Mouse (Mus musculus) kidney, postnatal 10 days (tissue): ENCODE measurements around the gene Zfp967.
"Not testable (repeated sequence)": the region's sequence is repeated elsewhere in the genome, so short reads cannot be mapped to it uniquely, and the experiment has no call there.

Experiments
- DNase-seq: peaks from one replicate; pipeline ENCODE4 v3.0.0; 2021; ENCODE audit warnings: mixed read lengths

Zfp967 gene

DNA sequence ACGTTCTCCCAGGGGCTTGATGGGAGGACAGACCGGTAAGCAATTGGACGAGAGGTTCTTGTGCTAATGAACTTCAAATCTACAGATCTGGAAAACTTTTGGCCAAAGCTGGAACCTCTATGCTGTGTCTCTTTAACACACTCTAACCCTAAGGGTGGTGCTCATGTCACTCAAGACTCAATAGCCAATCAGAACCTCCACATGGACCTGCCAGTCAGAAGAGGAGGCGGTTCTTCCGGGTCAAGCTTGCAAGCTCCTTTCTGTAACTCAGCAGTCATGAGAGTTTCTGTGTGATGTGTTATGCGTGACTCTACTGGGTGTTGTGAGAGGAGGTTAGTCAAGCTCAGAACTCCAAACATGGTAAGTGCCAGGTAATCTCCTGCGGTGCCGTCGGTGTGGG is at the start of gene Zfp967:
Zfp967 (plus strand) TSS at position 301 of the 400 bp plus-strand sequence.
- DNase-seq, result not testable (repeated sequence)

DNA sequence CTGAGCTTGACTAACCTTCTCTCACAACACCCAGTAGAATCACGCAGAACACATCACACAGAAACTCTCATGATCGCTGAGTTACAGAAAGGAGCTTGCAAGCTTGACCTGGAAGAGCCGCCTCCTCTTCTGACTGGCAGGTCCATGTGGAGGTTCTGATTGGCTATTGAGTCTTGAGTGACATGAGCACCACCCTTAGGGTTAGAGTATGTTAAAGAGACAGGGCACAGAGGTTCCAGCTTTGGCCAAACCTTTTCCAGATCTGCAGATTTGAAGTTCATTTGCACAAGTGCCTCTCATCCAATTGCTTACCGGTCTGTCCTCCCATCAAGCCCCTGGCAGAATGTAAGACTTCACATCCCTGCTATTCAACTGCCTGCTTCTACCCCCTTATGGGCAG is 34.2 kb upstream of the Zfp967 start, which contains the start of gene Gm14434:
Gm14434 (minus strand) TSS at position 101 of the 400 bp plus-strand sequence.
- not testable (repeated sequence) for DNase-seq
